Comparison of ENCODE assay signal across 8 mouse cellular contexts in genomic region chr13:73263128-73263971, GRCm38 (mm10). TPM values are rescaled to one million over a fixed set of nuclear protein-coding genes. Genes with fewer than 3 reads are reported as not detected.
DNase-seq lines count a peak whose midpoint lies in the region; ATAC-seq lines count a peak whose summit lies in the region.

No protein-coding gene starts in this region.

- ATAC-seq in lung, embryonic 16.5 days (ENCODE audit: low read depth) = peak; percentile 29; the same call in 1 of the 2 replicates
- ATAC-seq in stomach, embryonic 16.5 days (ENCODE audit: insufficient read depth, low FRiP score) = no peak
- no peak for ATAC-seq in erythroid progenitor cell, adult 5-6 weeks (replicated peaks; ENCODE audit: low FRiP score, poor library complexity, severe bottlenecking)

- 1% methylated on average over 40 of the region's 40 CpGs for WGBS in lung, embryonic 16.5 days
- under 1% methylated on average over 40 of the region's 40 CpGs for WGBS in limb, embryonic 10.5 days
- 1% methylated on average over 40 of the region's 40 CpGs for WGBS in stomach, embryonic 16.5 days

- peaks cover 4% of the 10 kb centered on the region for H3K4me1 ChIP-seq in lung, embryonic 16.5 days (replicated peaks; ENCODE audit: control insufficient read depth, insufficient read depth, low read length)
- peaks cover 56% of the 10 kb centered on the region for H3K4me1 ChIP-seq in limb, embryonic 10.5 days
- H3K4me1 ChIP-seq in stomach, embryonic 16.5 days (ENCODE audit: control insufficient read depth, insufficient read depth, low read length) = peaks cover 15% of the 10 kb centered on the region; the same call in 1 of the 2 replicates

- no peak overlapping the region for H3K9ac ChIP-seq in lung, embryonic 16.5 days (ENCODE audit: low read length)
- no peak overlapping the region for H3K9ac ChIP-seq in stomach, embryonic 16.5 days (ENCODE audit: low read length)

- H3K9me3 ChIP-seq in lung, embryonic 16.5 days (ENCODE audit: control insufficient read depth, low read length) = no peaks in the 10 kb centered on the region
- H3K9me3 ChIP-seq in limb, embryonic 10.5 days (replicated peaks) = no peaks in the 10 kb centered on the region
- no peaks in the 10 kb centered on the region for H3K9me3 ChIP-seq in stomach, embryonic 16.5 days (replicated peaks; ENCODE audit: control insufficient read depth, low read length)

- intact Hi-C loops in heart, postnatal 36 days (cut with DNase I) = loop anchor here (5.0 kb wide), 1 partner anchor 64 kb away; the partner anchor contains the start of genes Mrpl36 and Ndufs6

- peaks cover 98% of the 10 kb centered on the region for H3K27me3 ChIP-seq in lung, embryonic 16.5 days (ENCODE audit: control insufficient read depth, insufficient read depth, low read depth, low read length)
- peaks cover 100% of the 10 kb centered on the region for H3K27me3 ChIP-seq in limb, embryonic 10.5 days (ENCODE audit: low read depth, poor library complexity, severe bottlenecking)
- peaks cover 95% of the 10 kb centered on the region for H3K27me3 ChIP-seq in stomach, embryonic 16.5 days (ENCODE audit: control insufficient read depth, insufficient read depth, low read length)

- H3K4me2 ChIP-seq in lung, embryonic 16.5 days (ENCODE audit: low read depth, low read length) = peak overlapping the region; percentile 32
- H3K4me2 ChIP-seq in stomach, embryonic 16.5 days (ENCODE audit: low read depth, low read length) = peak overlapping the region; percentile 22; the same call in 1 of the 2 replicates

- no peak overlapping the region for H3K27ac ChIP-seq in lung, embryonic 16.5 days (ENCODE audit: low read length)
- H3K27ac ChIP-seq in limb, embryonic 10.5 days = no peak overlapping the region
- H3K27ac ChIP-seq in stomach, embryonic 16.5 days (ENCODE audit: low read length) = no peak overlapping the region

- H3K36me3 ChIP-seq in lung, embryonic 16.5 days (ENCODE audit: control insufficient read depth, insufficient read depth, low read length) = no peaks in the 10 kb centered on the region
- H3K36me3 ChIP-seq in limb, embryonic 10.5 days = no peaks in the 10 kb centered on the region
- H3K36me3 ChIP-seq in stomach, embryonic 16.5 days (ENCODE audit: control insufficient read depth, insufficient read depth, low read length) = no peaks in the 10 kb centered on the region

- peak overlapping the region; percentile 24 for H3K4me3 ChIP-seq in lung, embryonic 16.5 days (ENCODE audit: low read length)
- H3K4me3 ChIP-seq in limb, embryonic 10.5 days = peak overlapping the region; percentile 37
- H3K4me3 ChIP-seq in stomach, embryonic 16.5 days (replicated peaks; ENCODE audit: low read length) = peak overlapping the region; percentile 10

- no peak for DNase-seq in lung, adult 18-20 months
- DNase-seq in heart, postnatal 36 days = peak; percentile 26 to 33
- DNase-seq in limb, embryonic 10.5 days (ENCODE audit: low spot score) = peak; percentile 71
- DNase-seq in cerebellum, adult 9-10 months = no peak
- no peak for DNase-seq in thymus, postnatal 4 days

RNA-seq across cellular contexts. Expression of gene Irx4, which starts 3.1 kb away (rescaled TPM):
- polyA plus RNA-seq in lung, embryonic 16.5 days (2015; fragmentation: Nextera tagmentation; extraction: Ambion mirVana) = 0.20 TPM in 1 of 2 replicates, not detected in the other
- 10 to 100 TPM; 20.8 to 31.9 TPM for total RNA-seq in heart, postnatal 36 days (2021)
- polyA plus RNA-seq in limb, embryonic 10.5 days (2016; fragmentation: Nextera tagmentation; extraction: Ambion mirVana) = 2.3 and 3.8 TPM in 2 replicates
- polyA plus RNA-seq in stomach, embryonic 16.5 days (2015; fragmentation: Nextera tagmentation; extraction: Ambion mirVana) = 0.05 and 0.12 TPM in 2 replicates
- not detected in 2 replicates for total RNA-seq in erythroid progenitor cell, adult 5-6 weeks (2015; ENCODE audit: low replicate concordance)
- not detected in 2 replicates for total RNA-seq in erythroid progenitor cell, adult 5-6 weeks (2017; ENCODE audit: low replicate concordance)

Comparison
In these comparisons a context has a peak if more than half of its experiments do, and no peak if none do; other contexts are left out.
1. DNase-seq: peak in heart, postnatal 36 days (2 of 2) and limb, embryonic 10.5 days (single experiment); none in lung, adult 18-20 months (0 of 2), cerebellum, adult 9-10 months (single experiment) and thymus, postnatal 4 days (single experiment).
2. Peak in every context shown above with its lines, with median percentiles within 50 percentile points of each other: H3K4me3 ChIP-seq.